Mouse (Mus musculus) brown adipose tissue, adult 24 weeks (tissue): ENCODE data around the gene Tial1. TPM values are rescaled to one million over a fixed set of nuclear protein-coding genes. Genes with fewer than 3 reads are reported as not detected.

Source experiments
- H3K27ac ChIP-seq: fragments of 200-500 bp; replicated peaks from 2 replicates; pipeline ENCODE4 v1.5.1; 2012; ENCODE audit warnings: low read depth, mild to moderate bottlenecking, low read length
- H3K4me1 ChIP-seq: fragments of 200-500 bp; 2 replicates; pipeline ENCODE4 v1.6.1; 2012; ENCODE audit warnings: low read length, mixed read lengths; ENCODE audit not compliant: control insufficient read depth, insufficient read depth, insufficient read length
- H3K4me3 ChIP-seq: fragments of 200-500 bp; 2 replicates; pipeline ENCODE4 v1.5.1; 2012; ENCODE audit warnings: low read depth, mild to moderate bottlenecking, low read length, moderate library complexity; ENCODE audit not compliant: insufficient read depth
- polyA plus RNA-seq: library from polyadenylated mRNA; stranded (reverse); fragments of >200 nt; gene quantifications from 2 replicates; pipeline ENCODE4 v1.2.4, GENCODE M21; 2012; ENCODE audit not compliant: missing spikeins, insufficient read depth, insufficient read length

The Tial1 gene
- polyA plus RNA-seq, 1 experiment, result 38.1 TPM

- peaks cover 2% of the 10 kb centered on the region; the same call in 1 of the 2 replicates for H3K4me1 ChIP-seq
- H3K27ac ChIP-seq, result no peak overlapping the region
- H3K4me3 ChIP-seq, result no peak overlapping the region
Observed at GRCm38 (mm10) chr7:128403128-128403527, 58.4 kb downstream of the Tial1 start.

- H3K27ac ChIP-seq, result no peak overlapping the region
- no peak overlapping the region for H3K4me3 ChIP-seq
- peaks cover 2% of the 10 kb centered on the region; the same call in 1 of the 2 replicates for H3K4me1 ChIP-seq
Observed at GRCm38 (mm10) chr7:128402577-128402976, 58.9 kb downstream of the Tial1 start.

GRCm38 (mm10) chr7:128398664-128399063 is 62.9 kb downstream of the Tial1 start:
- Histone ChIP-seq H3K4me3 (no peak overlapping the region), H3K4me1 (peaks cover 2% of the 10 kb centered on the region; the same call in 1 of the 2 replicates), H3K27ac (no peak overlapping the region)

GRCm38 (mm10) chr7:128397066-128397465 is 64.5 kb downstream of the Tial1 start:
- no peak overlapping the region for H3K4me3 ChIP-seq
- H3K27ac ChIP-seq, result no peak overlapping the region

GRCm38 (mm10) chr7:128393756-128394155 is 67.8 kb downstream of the Tial1 start:
- Histone ChIP-seq H3K27ac (no peak overlapping the region), H3K4me3 (no peak overlapping the region), H3K4me1 (no peaks in the 10 kb centered on the region)

More at GRCm38 (mm10) chr7:128397066-128397465, 64.5 kb downstream of the Tial1 start:
- H3K4me1 ChIP-seq, result peaks cover 2% of the 10 kb centered on the region; the same call in 1 of the 2 replicates

GRCm38 (mm10) chr7:128392972-128393314 is 68.6 kb downstream of the Tial1 start:
- H3K27ac ChIP-seq, result peak overlapping the region; percentile 93
- H3K4me3 ChIP-seq, result no peak overlapping the region

GRCm38 (mm10) chr7:128392071-128392971 is 69.2 kb downstream of the Tial1 start:
- peak overlapping the region; percentile 14; the same call in 1 of the 2 replicates for H3K4me3 ChIP-seq
- H3K27ac ChIP-seq, result peak overlapping the region; percentile 93
- H3K4me1 ChIP-seq, result no peaks in the 10 kb centered on the region

More at GRCm38 (mm10) chr7:128392972-128393314, 68.6 kb downstream of the Tial1 start:
- no peaks in the 10 kb centered on the region for H3K4me1 ChIP-seq

GRCm38 (mm10) chr7:128391267-128392057 is 70.1 kb downstream of the Tial1 start:
- H3K4me1 ChIP-seq, result no peaks in the 10 kb centered on the region
- peak overlapping the region; percentile 85 for H3K27ac ChIP-seq
- H3K4me3 ChIP-seq, result no peak overlapping the region

Other genes with a start within 250 kb of the Tial1 start
- 2.1 and 3.5 TPM in 2 replicates for gene Armc5, start 224.4 kb downstream of the Tial1 start, polyA plus RNA-seq
- gene 9130023H24Rik, start 223.7 kb downstream of the Tial1 start, polyA plus RNA-seq, result 2.5 and 3.3 TPM in 2 replicates
- gene Tgfb1i1, start 214.9 kb downstream of the Tial1 start, polyA plus RNA-seq, result 4.5 and 5.5 TPM in 2 replicates
- gene Slc5a2, start 196.1 kb downstream of the Tial1 start, polyA plus RNA-seq, result not detected in 2 replicates
- 7.6 and 9.8 TPM in 2 replicates for gene BC017158, start 163.5 kb downstream of the Tial1 start, polyA plus RNA-seq
- 9.6 and 9.9 TPM in 2 replicates for gene Rgs10, start 43.0 kb downstream of the Tial1 start, polyA plus RNA-seq
- 29.2 and 37.5 TPM in 2 replicates for gene Bag3, start 61.9 kb upstream of the Tial1 start, polyA plus RNA-seq
- 4.3 and 7.7 TPM in 2 replicates for gene Inpp5f, start 149.6 kb upstream of the Tial1 start, polyA plus RNA-seq